Mouse (Mus musculus): ENCODE results near the gene Akap14.

The Akap14 gene

GRCm38 (mm10) chrX:37103826-37104225, 64.8 kb downstream of the Akap14 start:
- DNase-seq (ENCODE audit: low spot score in 2 of 2): no peak
